Mouse (Mus musculus) ES-E14 (cell line): Measurements from ENCODE around the gene Fthl17b.
"Not testable (repeated sequence)": the region's sequence is repeated elsewhere in the genome, so short reads cannot be mapped to it uniquely, and the experiment has no call there.

Experiments used
- ZC3H11A ChIP-seq: IDR thresholded peaks from 2 replicates; pipeline ENCODE4 v1.6.1; 2012; ENCODE audit warnings: low read depth, mild to moderate bottlenecking, inconsistent platforms, low read length, borderline replicate concordance
- ZNF384 ChIP-seq: IDR thresholded peaks from 2 replicates; pipeline ENCODE4 v1.6.1; 2012; ENCODE audit warnings: low read depth, low read length, inconsistent platforms

DNA sequence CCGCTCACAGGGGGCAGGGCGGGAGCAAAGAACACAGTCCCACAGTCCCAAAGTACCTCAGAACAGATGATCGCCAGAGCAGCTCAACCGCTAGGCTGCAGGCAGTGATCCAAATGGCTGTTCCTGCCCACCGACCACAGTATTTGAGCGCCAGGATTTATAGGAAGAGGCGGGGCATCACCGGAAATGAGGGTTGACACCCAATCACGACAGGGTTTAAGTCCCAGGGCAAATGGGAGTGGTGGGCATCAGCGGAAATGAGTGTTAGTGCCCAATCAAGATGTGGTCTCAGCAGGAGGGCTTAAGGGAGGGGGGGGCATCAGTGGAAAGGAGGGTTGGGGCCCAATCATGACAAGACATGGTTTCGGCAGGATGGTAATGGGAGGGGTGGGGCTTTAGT lies 13.7 kb upstream of the Fthl17b start, which contains the start of gene Fthl17c:
- not testable (repeated sequence) for TF ChIP-seq ZC3H11A, ZNF384
